Mouse (Mus musculus) large intestine, adult 2 months (tissue): ENCODE results near the gene Tmem210. TPM values are rescaled to one million over a fixed set of nuclear protein-coding genes. Genes with fewer than 3 reads are reported as not detected.

Source experiments
- DNase-seq: peaks from one replicate; pipeline ENCODE4 v3.0.0-alpha.2; 2012; ENCODE audit warnings: low read depth, low spot score
- WGBS: fragments of 180-500 bp; shearing (Covaris S2); methylation state at CpG from one replicate; pipeline ENCODE4 v1.1.7; 2018; 5-methylcytosine and 5-hydroxymethylcytosine counted together
- polyA plus RNA-seq: library from polyadenylated mRNA; depleted of rRNA; stranded (reverse); fragments of >200 nt; gene quantifications from 2 replicates; pipeline ENCODE4 v1.2.3, GENCODE M21; 2012

Tmem210 gene
- polyA plus RNA-seq, 1 experiment: not detected

DNA sequence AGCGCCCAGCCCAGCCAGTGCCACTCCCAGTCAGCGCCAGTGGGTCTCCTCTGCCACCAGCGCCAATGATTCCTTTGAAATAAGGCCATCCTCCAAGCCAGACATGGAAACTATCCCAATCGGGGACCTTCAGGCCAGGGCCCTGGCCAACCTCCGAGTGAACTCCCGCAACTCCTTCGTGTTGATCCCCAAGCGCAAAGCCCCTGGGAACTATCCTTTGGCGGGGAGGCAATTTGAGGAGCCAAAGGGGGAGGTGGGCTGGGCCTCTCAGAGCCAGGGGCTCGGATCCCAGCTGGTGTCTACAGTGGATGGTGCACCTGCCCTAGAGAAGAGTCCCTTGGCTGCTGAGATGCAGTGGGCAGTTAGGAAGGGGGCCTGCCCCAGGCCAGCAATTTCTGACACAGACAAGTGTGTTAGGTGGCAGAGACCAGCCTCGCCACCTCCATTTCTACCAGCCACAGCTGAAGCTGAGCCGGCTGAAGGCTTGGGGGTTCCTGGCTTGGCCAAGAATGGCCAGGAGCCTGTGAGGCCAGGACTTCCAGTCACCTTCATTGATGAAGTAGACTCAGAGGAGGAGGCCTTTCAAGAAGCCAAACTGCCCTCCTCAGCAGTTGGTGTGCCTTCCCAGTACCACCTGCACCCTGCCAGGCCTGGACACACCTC, 24.2 kb upstream of the Tmem210 start:
- 13% methylated on average over 12 of the region's 12 CpGs for WGBS
- no peak for DNase-seq

DNA sequence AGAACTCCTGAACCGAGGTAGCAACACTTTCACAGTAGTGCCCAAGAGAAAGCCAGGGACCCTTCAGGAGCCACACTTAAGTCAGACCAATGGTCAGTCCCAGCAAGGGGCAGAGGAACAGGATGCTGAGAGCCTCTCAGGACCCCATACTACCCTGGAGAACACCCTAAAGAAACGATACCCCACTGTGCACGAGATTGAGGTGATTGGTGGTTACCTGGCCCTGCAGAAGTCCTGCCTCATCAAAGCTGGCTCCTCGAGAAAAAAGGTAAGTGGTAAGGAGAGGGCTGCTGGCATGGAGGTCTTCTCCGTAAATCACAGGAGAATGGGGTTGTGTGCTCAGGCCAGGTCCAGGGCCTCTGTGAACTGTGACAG, 23.7 kb upstream of the Tmem210 start:
- WGBS: 33% methylated on average over 5 of the region's 5 CpGs
- no peak for DNase-seq

DNA sequence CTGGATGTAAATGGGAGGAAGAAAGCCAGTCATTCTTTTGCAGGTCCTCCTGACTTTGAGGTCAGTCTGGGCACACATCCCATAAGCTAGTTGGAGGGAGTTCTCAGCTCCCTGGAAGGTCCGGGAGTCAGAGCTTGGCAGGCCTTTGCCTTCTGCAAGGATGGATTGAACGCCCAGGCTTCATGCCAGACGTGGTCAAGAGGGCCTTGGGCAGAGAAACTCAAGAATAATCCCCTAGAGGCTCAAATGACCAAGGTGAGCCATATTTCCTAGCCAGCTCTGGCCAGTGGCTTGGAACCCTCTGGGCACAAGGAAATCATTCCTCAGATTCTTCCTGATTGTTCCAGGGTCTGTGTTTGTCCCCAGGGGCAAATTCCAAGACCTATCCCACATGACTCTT, 23.1 kb upstream of the Tmem210 start:
- WGBS: 25% methylated on average over 3 of the region's 3 CpGs
- DNase-seq: no peak

DNA sequence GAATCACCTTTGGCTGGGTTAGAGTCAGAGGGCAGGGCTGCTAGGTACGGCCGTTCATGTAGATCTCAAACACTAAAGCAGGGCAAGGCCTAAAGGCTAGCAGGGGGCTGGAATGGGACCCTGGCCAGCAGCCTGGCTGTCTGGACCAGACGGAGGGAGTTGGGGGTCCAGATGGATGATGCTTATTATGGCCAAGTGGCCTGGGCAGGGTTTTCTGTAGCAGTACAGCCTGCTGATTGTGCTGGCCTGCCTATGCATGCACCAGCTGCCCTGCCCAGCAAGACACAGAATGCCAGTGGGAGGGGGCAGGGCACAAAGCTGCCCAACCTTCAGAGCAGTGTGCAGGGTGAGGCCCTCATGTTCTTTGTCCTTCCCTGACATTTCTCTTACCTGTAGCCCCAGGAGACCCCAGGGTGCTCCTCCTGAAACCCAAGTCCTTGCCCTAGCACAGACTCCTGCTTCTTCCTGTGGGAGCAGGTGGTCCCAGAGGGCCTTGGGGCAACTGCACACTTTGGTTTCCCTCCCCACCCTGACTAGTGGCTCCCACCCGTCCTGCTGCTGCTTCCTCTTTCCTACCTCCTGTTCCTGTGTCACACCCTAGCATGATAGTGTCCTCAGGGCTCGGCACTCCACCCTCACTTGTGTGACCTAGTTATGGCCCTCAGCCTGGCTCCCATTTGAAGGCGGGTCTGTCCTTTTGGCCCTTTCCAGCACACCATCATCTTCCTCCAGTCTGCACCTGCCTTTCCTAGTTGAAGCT, 21.9 kb upstream of the Tmem210 start:
- peak; percentile 81 for DNase-seq
- WGBS: 31% methylated on average over 6 of the region's 6 CpGs

DNA sequence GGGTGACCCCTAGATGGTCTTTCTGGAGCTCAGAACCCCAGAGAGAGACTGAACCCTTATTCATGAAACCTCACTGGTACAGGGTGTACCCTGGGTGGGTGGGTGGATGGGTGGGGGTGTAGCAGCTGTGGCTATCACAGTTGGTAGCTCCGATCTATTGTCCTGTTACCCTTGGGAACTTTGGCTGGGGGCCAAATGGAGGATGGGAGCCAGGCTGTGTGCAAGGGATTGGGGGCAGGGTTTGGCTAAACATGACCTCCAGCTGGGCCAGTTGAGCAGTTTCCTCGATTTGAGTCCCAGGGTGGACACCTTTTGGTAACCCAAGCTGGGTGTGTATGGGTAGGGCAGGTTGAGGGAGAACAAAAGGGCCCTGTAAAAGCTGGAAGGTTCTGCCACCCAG, 21.2 kb upstream of the Tmem210 start:
- 15% methylated on average over 2 of the region's 2 CpGs for WGBS
- peak; percentile 76 for DNase-seq

DNA sequence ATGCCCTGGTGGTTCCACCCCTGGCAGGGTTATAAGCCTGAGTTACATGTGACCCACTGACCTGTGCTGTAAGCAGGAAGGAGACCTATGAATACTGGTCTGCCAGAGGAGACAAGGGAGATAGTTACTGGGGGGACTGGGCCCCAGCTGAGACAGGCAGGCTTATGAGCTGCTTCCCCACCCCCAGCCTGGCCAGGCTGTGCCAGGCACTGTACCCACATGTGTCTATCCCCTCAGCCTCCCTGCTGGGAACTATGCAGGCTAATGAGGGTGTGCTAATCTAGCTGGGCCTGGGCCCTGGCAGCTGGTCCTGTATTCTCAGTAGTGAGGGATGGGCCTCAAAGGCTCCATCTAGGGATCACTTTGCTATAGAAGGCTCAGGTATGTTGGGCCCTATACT, 20.7 kb upstream of the Tmem210 start:
- DNase-seq: no peak

DNA sequence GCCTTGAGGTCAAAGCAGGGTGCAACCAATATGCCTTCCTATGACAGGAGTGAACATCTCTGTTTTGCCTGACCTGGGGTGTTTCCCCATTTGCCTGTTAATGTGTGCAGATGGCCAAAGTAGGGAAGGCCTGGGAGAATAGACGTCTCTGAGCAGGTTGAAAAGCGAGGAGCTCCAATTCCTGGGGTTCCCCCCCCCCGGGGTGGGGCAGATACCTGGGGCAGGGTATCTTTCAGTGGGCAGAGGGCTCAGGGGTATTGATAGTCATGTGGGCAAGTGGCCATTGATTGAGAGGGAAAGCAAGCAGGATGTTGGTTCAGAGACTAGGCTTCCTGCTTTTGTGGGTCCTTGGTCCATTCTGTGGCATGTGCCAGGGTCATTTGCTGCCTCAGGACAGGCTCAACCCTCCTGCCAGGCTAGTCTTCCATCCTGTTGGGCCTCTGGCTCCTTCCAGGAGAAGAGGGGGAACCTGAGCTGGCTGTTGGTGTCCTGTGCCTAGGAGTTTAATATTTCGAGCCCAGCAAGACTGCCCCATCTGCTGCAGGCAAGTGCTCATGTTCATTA, 20.1 kb upstream of the Tmem210 start:
- no peak for DNase-seq
- WGBS: 40% methylated on average over 4 of the region's 4 CpGs

DNA sequence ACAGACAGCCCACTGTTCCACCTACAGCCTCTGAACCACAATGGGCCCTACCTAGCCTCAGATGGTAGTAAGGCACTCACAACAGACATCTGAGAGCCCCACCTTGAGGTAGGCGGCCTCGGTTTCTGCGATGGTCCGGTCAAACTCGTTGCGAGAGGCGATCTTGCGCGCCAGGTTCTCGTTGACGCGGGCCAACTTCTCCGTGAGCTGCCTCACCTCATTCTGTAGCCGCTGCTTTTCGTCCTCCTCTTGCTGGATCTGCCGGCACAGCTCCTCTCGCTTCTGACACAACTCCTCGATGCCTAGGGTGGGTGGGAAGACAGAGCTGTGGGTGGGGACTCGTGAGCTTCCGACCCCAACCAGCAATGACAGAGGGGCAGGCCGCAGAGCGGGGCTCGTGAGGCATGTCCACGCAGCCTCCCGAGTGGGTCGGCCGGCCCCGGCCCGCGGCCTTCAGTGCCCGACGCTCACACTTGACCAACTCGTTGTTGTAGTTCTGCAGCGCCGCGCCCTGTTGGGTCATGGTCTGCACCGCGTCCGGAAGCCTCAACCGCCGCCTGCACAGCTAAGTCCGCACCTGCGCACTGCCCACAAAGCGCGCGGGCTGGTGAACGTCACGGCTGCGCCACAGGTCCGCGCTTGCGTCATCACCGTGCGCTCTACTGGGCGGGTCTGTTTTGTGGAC, 16.0 kb upstream of the Tmem210 start, which contains the start of the genes Ssna1 and Anapc2:
Gene Ssna1, minus strand, starts transcription at position 612 of the 685 bp plus-strand sequence.
Gene Anapc2, plus strand, starts transcription at position 652 of the 685 bp plus-strand sequence.
- under 1% methylated on average over 55 of the region's 55 CpGs for WGBS
- peak; percentile 82 for DNase-seq

DNA sequence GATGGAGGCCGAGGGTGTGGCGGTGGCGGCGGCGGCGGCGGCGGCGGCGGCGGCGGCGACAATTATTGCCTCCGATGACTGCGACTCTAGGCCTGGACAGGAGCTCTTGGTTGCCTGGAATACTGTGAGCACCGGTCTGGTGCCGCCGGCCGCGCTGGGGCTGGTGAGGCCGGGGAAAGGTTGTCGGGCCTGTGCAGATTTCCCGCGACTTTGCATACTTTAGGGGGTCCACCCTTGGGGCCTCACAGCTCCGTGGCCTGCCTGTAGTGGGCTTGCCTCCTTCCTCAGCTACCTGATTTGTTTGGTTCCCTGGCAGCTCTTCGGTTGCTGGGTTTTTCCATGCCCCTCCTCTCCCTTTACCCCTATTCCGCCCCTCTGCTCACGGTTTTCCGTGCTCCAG, 15.4 kb upstream of the Tmem210 start:
- WGBS: 1% methylated on average over 29 of the region's 29 CpGs
- DNase-seq: no peak

DNA sequence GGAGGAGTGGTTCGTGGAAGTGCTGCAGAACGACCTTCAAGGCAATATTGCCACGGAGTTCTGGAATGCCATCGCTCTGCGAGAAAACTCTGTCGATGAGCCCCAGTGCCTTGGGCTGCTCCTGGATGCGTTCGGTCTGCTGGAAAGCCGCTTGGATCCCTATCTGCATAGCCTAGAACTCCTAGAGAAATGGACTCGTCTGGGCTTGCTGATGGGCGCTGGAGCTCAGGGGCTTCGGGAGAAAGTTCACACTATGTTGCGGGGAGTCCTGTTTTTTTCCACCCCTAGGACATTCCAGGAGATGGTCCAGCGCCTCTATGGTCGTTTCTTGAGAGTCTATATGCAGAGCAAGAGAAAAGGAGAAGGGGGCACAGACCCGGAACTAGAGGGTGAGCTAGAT, 14.9 kb upstream of the Tmem210 start:
- DNase-seq: no peak
- WGBS: 24% methylated on average over 16 of the region's 16 CpGs

DNA sequence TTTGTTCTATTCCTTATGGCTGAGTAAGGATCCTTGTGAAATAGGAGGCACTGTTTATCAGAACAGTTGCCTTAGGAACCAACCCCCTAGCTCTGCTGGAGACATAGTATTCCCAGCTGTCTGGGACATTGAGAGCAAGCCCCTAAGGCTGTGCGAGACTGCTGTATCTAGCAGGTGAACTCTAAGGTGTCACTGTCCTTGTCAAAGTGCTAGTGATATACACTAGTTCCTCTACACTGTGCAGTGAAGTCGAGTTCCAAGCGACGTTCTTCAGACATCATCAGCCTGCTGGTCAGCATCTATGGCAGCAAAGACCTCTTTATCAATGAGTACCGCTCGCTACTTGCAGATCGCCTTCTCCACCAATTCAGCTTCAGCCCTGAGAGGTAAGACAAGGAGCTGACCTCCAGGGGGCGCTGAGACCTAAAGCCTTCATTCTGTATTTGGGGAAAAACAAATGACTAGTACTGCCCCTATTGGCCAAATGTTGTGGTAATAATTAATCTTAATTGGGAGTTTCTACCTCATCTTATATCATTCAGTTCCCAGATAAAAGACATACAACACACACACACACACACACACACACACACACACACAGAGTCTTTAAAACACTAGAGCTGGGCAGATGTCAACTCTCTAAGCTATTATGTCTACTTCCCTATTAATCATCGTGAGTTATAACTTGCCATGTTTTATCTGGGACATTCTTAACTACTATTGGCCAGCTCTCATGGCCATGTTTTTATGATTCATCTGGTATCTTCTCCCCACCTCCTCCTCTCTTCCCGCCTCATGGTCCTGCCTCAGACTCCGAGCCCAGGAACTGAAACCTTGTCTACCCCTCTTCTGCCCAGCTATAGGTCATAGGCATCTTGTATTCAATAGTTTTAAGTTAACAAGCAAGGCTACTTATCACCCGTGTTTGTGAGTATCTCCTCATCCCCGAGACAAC, 8.7 kb upstream of the Tmem210 start:
- peak; percentile 83 for DNase-seq
- WGBS: 34% methylated on average over 13 of the region's 13 CpGs

DNA sequence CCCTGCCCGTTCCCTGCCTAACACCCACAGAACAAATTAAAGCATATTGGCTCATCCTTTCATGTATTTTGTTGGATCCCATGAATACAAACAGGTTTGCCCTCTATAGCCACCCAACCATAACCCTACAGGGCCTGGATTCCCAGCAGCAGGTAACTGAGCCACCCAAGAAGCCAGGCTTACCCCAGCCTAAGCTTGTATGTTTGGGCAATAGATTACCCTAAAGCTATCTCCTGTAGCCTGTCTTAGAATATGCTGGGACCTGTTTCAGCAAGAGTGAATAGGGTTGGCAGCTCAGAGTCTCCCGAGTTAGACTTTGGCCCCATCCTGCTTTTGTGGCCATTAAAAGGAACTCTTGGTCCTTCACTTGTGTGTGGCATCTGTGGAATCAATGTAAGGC, 2.4 kb upstream of the Tmem210 start:
- 41% methylated on average over 2 of the region's 2 CpGs for whole genome bisulfite sequencing
- DNase-seq: no peak

DNA sequence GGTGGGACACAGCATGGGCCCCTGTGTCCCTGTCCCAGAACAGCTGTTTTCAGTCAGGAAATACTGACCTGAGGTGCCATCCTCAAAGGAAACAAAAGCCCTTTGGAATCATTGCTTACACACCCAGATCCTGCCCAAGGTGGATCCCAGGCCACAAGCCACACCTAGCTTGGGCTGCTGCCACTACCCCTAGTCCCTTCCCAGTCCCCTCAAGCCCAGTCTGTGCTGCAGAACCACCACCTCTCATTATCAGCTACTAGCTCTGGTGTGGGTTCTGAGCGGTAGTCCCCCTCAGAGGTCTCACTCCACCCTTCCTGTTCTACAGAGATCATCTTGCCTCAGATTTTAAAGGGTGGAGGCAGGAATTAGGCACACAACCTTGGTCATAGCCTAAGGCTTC, 1.6 kb upstream of the Tmem210 start:
- no peak for DNase-seq
- 26% methylated on average over 1 of the region's 1 CpGs for WGBS

DNA sequence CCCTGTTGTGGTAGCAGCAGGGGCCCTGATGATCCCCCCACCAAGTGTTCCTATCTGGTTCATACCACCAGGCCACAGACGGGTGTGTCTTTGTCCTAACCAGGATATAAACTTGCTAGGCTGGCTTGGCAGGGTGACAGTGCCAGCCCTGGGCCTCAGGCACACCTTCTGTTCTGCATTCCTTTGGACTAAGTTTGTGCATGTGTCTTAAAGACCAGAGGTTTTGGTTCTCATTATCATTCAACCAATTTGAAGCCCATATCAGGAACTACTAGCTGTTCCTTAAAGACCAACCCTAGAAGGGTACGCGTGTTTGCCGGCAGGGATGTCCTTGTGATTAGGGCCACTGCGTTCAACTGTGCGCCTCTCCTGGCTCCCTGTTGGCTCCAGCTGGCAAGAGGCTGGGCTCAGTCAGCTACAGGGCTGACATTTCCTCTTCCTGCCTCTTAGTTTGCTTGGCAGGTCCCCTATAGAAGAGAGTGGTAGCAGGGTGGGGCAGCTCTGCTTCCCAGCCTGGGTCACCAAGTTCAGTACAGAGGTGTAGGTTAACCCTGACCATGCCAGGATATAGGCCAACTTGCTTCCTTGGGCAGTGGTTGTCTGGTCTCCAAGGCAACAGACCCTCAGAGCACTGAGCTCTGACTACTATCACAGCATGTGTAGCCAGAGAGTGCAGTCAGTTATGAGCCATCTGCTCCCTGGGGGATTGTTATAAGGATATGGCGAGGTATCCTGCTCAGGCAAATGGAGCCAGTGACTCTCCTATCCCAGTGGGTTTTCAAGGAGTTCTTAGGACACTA, 908 bp upstream of the Tmem210 start:
- 16% methylated on average over 7 of the region's 7 CpGs for WGBS
- DNase-seq: no peak

DNA sequence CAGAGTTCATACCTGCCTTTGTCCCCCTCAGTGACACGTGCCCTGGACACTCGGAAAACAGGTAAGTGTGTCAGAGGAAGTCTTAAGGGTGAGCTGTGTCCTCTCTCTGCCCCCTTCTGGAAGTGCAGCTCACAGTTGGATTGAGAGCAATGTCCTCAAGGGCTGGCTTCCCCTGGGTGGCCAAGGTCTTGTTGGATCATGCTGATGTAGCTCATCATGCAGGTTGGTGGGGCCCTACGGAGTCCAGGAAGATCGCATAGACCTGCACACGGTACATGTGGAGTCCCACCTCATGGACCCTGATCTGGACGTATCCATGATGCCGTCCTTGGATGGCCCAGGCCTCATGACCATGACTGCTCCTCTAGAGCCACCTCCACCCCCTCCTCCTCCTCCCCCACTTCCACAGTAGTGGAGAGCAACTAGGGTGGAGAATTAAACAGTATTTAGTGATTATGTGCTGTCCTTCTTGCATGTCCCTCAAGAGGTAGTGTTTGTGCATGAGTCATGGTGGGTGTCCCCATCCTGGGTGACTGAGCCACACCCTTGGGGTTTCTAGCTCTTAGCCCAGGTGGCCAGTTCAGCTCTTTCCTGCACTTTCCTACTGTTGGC, 895 bp downstream of the Tmem210 start:
- DNase-seq: no peak
- 67% methylated on average over 7 of the region's 7 CpGs for WGBS

DNA sequence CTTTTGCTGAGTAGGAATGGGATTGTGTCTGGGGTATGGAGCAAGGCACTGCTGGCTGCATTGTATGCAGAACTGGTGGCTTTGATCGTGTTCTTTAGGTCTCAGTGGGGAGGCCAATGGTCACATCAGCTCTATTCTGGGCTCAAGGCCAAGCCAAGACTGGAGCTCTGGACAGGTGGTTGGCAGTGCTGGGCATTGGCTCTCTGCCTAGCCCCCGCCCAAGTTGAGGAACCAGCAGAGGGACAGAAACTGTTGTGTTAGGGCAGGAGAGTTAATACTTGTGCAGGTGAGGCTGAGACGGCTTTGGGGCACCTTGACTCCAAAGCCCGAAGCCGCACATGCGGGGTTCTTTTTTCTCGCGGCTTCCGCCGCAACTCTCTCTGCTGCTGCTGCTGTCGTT, 1.7 kb downstream of the Tmem210 start, which contains the start of gene Lrrc26:
Gene Lrrc26, plus strand, starts transcription at position 265 of the 400 bp plus-strand sequence.
- DNase-seq: peak; percentile 86
- 4% methylated on average over 11 of the region's 11 CpGs for WGBS

DNA sequence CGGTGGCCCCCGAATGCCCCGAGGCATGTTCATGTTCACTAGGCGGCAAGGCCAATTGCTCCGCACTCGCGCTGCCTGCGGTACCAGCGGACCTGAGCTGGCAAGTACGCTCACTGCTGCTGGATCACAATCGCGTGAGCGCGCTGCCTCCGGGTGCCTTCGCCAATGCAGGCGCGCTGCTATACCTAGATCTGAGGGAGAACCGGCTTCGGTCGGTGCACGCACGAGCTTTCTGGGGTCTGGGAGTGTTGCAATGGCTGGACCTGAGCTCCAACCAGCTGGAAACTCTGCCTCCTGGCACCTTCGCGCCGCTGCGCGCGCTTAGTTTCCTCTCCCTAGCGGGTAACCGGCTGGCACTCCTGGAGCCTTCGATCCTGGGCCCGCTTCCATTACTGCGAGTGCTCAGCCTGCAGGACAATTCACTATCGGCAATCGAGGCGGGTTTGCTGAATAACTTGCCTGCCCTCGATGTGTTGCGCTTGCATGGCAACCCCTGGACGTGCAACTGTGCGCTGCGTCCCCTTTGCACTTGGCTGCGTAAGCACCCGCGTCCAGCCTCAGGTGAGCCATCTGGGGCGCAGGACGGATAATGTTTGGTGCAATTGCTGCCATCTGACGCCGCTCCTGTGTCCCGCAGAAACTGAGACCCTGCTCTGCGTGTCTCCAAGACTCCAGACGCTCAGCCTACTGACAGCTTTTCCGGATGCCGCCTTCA, 2.3 kb downstream of the Tmem210 start:
- no peak for DNase-seq
- 2% methylated on average over 54 of the region's 54 CpGs for WGBS

DNA sequence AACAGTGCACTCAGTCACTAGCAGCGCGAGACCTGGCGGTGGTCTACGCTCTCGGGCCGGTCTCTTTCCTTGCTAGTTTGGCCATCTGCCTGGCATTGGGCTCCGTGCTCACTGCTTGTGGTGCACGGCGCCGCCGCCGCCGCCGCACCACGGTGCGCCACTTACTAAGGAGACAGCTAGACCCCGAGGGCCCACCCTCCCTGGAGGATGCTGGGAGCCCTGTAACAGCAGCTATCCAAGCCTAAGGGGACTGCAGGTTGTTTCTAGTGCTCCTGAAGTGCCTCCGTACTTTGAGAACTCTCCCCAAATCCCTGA, 2.8 kb downstream of the Tmem210 start:
- no peak for DNase-seq

More for the DNA sequence above, 2.8 kb downstream of the Tmem210 start:
- WGBS: under 1% methylated on average over 18 of the region's 18 CpGs
